Mouse (Mus musculus): ENCODE measurements around the gene Alg1.

DNA sequence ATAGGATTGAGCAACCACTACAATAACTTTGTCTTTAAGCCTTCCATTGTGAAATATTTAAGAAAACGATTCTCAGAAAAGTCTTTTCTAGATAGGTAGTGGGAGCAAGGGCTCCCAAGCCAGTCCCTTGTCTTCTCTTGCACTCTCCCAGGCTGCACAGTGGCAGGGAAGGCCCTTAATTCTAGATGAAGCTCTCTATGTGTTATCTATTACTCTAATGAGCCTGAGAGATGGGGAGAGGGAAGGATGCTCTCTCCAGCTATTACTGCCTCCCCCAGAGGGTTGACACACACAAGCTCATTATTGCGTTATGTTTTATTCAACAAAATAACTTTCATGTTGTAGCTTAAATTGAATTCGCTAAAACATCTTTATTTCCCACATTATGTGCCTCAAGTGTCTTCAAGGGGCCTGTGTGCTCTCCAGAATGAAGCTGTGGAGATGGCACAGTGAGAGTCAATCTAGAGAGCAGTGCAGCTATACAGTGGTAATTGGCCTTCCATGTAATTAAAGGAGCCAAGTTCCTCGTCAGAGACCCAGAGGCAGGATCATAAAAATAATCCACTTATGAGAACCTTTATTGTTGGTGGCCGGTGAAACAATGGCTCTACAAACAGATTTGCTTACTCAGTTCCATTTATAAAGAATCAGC lies 46.3 kb downstream of the Alg1 start:
- TF ChIP-seq CTCF (IDR thresholded peaks at IDR 0.05; ENCODE audit: low read depth, low read length) (no peak), POLR2A (IDR thresholded peaks at IDR 0.05; ENCODE audit: extremely low read depth, insufficient read depth, low read length) (no peak)
